Mouse (Mus musculus): ENCODE measurements at regions not wholly inside any gene's neighbourhood (a gene's known extent, or its start where the extent isn't known, plus 50 kb on each side); places are given as distances from the start of the nearest gene placed in this dataset.
A peak's percentile ranks its signal among the peaks of the same experiment; 100 is the strongest.

DNA sequence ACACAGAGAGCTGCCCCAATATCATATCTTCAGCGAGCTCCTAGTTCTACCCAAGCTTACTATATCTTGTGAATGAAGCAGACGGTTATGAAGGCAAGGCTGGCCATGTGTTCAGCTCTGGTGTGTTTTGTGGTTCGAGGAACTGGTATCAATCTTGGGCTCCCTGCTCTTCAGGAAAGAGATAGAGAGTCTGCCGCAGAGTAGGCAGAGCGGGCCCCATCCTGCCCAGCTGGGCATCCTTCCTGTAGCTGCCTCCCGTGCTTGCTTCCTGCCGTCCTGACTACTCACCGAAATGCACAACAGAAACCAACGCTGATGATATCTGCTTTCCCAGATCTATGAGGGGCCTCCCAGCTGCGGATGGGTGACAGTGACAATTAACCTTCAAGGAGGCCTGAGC lies 60.3 kb downstream of the Snrpe start:
- ATAC-seq (replicated peaks in 1 of 2; ENCODE audit: insufficient read depth in 1 of 2, low FRiP score in 2 of 2, low TSS enrichment in 1 of 2, low read depth in 1 of 2, poor library complexity in 2 of 2, severe bottlenecking in 2 of 2): peak; percentile 62 to 75

DNA sequence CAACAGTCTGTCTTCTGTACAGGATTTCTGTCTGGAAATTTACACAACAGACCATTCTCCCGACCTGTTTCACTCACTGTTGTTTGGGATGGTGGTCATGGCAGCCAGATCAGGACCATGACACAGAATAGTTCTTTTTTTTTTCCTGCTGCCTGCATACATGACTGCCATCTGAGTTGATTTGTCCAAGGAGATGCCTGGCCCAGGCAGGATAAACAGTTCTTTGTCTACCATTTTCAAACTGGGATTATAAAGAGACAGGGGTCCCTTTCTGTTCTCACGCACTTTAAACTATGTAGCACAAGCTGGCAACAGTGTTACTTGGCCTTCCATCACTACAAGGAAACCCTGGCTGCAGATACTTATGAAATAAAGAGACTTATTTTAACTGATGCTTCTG lies 61.1 kb downstream of the Snrpe start:
- no peak for ATAC-seq (replicated peaks in 1 of 2; ENCODE audit: insufficient read depth in 1 of 2, low FRiP score in 2 of 2, low TSS enrichment in 1 of 2, low read depth in 1 of 2, poor library complexity in 2 of 2, severe bottlenecking in 2 of 2)

DNA sequence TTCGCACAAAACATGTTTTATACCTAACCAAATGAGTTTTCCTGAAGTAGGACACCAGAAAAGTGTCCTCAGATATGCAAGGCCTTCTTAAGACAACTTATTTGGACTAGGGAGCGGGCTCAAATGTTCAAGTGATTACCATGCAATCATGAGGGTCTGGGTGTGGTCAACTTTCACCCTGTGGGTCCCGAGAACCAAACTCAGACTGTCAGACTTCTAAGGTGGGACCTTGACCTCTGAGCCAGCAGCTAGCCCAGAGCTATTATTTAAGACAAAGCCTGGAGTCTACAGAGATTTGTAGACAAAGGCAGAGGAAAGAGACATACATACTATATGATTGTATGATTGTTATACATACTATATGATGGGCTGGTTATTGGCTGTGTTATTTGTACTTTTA lies 62.5 kb downstream of the Snrpe start:
- ATAC-seq (replicated peaks in 1 of 2; ENCODE audit: insufficient read depth in 1 of 2, low FRiP score in 2 of 2, low TSS enrichment in 1 of 2, low read depth in 1 of 2, poor library complexity in 2 of 2, severe bottlenecking in 2 of 2): no peak

DNA sequence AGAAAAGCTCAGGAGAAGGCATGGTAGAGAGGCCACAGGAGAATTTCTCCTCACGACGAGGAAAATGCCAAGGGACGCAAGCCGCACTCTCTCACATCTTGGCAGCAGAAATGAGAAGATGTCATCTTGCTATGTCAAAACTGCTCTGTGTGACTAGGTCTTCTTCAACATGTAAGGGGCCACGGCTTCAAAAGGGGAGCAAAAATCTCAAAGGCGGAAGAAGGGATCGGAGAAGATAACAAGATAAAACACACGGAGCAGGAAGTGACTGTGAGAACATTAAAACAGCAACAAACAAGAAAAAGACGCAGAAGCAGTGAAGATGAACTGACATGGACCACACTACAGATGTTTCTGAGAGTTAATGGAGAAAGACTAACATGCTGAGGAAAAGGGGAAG lies 65.1 kb downstream of the Snrpe start:
- ATAC-seq (replicated peaks in 1 of 2; ENCODE audit: insufficient read depth in 1 of 2, low FRiP score in 2 of 2, low TSS enrichment in 1 of 2, low read depth in 1 of 2, poor library complexity in 2 of 2, severe bottlenecking in 2 of 2): no peak

DNA sequence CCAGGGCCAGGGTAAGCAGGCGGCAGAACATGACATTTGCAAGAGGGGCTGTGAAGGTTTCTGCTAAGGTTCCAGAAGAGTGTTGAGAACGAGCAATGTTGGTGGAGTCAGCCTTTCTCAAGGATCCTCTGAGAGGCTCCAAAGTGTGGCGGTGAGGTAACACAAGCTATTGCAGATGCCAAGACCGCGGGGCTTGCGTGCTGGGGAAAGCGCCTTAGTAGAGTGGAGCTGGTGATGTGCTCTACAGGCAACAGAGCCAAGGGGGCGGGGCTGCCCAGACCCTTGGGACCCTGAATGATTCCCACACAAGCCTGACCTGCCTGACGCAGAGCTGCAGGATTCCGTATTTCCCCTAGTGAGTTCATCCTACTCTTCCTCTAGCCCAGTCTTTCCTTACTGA lies 66.3 kb downstream of the Snrpe start:
- no peak for ATAC-seq (replicated peaks in 1 of 2; ENCODE audit: insufficient read depth in 1 of 2, low FRiP score in 2 of 2, low TSS enrichment in 1 of 2, low read depth in 1 of 2, poor library complexity in 2 of 2, severe bottlenecking in 2 of 2)

DNA sequence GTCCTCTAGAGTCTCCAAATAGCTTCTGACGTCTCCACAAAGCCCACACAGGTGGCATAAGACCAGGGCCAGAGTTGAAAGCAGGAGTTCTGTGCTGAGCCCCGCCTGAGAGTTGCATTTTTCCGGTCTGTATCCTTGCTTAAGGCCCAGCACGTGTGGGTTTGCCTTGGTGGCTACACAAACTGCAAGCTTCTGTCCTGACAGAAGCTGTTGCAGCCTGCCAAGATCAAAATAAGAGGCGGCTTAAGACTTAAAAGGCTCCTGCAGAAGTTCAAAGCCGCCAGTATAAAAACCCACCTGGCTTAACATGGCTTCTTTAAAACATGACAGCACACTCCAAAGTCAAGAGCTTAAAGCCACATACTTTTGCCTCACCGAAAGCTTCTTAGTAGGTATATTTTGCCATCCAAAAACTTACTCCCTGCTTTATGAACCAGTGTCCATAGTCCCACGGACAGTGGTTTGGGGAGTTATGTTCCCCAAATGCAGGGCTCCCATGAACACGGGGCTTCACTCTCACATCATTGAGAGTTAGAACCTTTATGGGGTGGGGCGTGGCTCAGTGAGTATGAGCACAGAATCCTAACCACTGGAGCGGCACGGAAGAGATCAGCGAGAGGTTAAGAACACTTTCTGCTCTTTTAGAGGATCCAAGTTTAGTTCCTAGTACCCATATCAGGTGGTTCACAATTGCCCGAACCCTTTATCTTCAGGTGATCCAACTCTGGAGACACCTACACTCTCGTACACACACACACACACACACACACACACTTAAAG lies 67.9 kb downstream of the Snrpe start:
- no peak for ATAC-seq (replicated peaks in 1 of 2; ENCODE audit: insufficient read depth in 1 of 2, low FRiP score in 2 of 2, low TSS enrichment in 1 of 2, low read depth in 1 of 2, poor library complexity in 2 of 2, severe bottlenecking in 2 of 2)

DNA sequence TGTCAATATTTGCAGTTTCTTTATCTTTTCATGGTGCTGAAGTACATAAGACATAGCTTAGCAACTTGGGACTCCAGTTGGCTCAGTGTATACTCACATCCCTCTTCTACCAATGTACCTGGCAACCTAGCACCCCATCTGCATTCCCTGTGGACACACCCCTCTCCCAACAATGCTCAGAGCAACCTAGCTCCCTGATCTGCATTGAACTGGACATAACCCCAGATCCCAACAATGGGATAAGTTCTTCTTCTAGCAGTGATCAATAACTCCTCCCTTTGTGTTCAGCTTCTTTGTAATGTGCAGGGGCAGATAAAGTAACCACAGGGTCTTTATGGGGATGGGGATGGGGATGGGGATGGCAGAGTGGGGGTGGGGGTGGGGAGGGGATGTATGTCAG lies 79.4 kb downstream of the Snrpe start:
- ATAC-seq (replicated peaks in 1 of 2; ENCODE audit: insufficient read depth in 1 of 2, low FRiP score in 2 of 2, low TSS enrichment in 1 of 2, low read depth in 1 of 2, poor library complexity in 2 of 2, severe bottlenecking in 2 of 2): no peak

DNA sequence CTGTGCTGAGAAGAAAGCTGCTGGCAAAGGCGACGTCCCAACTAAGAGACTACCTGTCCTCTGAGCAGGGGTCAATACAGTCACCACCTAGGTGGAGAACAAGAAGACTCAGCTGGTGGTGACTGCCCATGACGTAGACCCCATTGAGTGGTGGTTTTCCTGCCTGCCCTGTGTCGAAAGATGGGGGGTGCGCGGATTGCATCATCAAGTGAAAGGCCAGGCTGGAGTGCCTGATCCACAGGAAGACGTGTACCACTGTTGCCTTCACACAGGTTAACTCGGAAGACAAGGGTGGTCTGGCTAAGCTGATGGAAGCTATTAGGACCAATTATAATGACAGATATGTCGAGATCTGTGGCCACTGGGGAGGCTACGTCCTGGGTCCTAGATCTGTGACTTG lies 80.3 kb downstream of the Snrpe start:
- ATAC-seq (replicated peaks in 1 of 2; ENCODE audit: insufficient read depth in 1 of 2, low FRiP score in 2 of 2, low TSS enrichment in 1 of 2, low read depth in 1 of 2, poor library complexity in 2 of 2, severe bottlenecking in 2 of 2): no peak

DNA sequence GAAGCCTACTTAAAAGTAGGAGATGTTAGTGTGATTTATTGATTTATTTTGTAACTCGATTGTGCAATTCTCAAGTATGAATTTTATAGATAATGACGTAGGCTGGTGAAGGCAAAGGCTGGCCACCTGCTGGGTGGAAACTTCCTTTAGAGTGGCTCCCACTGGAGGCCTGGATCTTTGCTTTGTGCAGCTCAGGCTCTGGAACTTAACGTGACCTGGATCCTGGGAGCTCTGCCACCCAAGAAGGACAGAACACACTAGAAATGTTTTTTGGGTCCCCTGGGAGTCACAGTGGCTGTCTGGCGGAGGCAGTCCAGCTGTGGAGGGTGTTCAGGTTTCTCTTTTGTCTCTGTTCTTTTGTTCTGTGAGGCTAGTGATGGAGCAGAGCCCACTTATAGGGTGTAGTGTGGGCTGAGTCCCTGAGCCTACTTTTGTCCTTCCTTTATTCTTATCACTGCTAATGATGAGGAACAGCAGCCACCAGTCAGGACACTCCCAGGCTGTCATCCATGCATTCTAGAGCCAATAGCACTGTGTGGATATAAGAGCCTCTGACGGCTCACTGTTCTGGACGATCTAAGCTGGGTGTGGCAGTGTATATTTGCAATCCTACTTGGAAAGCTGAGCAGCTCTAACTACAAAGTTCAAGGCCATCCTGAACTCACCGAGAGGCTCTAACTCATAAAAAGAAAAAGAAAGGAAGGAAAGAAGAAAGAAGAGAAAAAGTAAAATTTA lies 82.3 kb downstream of the Snrpe start:
- ATAC-seq (replicated peaks in 1 of 2; ENCODE audit: insufficient read depth in 1 of 2, low FRiP score in 2 of 2, low TSS enrichment in 1 of 2, low read depth in 1 of 2, poor library complexity in 2 of 2, severe bottlenecking in 2 of 2): no peak; a peak in 1 of 4 replicates

DNA sequence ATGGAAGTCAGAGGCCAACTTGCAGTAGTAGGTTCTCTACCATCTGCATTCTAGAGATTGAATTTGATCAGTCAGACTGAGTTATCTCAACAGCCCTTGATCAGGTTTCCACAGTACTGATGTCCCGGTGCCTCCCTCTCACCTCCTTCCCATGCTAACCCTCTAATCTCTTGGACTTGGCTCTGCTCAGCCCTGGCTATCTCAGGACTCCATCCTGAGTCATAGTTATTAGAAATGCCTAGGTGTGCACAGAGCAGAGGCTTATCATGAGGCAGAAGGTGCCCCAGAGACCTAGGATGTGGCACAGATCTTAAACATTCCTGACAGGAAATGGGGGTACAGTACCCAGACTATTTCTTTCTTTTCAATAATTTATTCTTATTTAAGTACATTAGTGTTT lies 87.3 kb downstream of the Snrpe start:
- ATAC-seq (replicated peaks in 1 of 2; ENCODE audit: insufficient read depth in 1 of 2, low FRiP score in 2 of 2, low TSS enrichment in 1 of 2, low read depth in 1 of 2, poor library complexity in 2 of 2, severe bottlenecking in 2 of 2): no peak

DNA sequence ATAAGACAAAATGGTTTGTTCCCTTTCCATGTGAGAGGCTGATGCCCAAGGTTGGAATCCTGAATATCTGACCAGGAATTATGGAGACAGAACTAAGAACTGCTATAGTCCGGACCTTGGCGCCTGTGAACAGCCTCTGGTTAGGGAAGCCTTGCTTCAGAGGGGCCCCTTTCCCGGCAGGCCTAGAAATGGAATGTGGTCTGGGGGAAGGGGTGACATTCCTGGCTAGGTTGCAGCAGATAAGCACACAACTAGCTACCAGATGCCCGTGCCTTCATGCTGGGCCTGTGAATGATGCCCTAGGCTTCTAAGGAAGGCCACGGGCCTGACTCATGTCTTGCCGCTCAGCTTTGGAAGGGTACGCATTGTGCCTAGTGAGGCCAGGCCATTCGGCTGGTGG lies 89.4 kb downstream of the Snrpe start:
- ATAC-seq (replicated peaks in 1 of 2; ENCODE audit: insufficient read depth in 1 of 2, low FRiP score in 2 of 2, low TSS enrichment in 1 of 2, low read depth in 1 of 2, poor library complexity in 2 of 2, severe bottlenecking in 2 of 2): no peak

DNA sequence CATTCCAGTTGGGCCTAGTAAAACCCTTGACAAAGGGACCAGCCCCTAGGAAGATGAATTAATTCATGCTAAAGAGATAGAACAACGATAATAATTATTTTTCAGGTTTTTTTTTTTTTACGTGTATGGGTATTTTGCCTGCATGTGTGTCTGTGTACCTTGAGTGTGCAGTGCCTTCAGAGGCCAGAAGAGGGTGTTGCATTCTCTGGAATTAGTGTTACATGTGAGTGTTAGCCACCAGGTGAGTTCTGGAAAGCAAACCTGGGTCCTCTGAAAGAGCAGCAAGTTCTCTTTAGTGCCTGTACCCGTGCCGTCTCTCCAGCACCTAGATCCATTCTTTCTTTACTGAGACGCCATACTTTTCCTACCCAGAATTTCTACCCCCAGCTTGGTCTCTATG lies 92.8 kb upstream of the Sox13 start:
- ATAC-seq (replicated peaks in 1 of 2; ENCODE audit: insufficient read depth in 1 of 2, low FRiP score in 2 of 2, low TSS enrichment in 1 of 2, low read depth in 1 of 2, poor library complexity in 2 of 2, severe bottlenecking in 2 of 2): no peak

DNA sequence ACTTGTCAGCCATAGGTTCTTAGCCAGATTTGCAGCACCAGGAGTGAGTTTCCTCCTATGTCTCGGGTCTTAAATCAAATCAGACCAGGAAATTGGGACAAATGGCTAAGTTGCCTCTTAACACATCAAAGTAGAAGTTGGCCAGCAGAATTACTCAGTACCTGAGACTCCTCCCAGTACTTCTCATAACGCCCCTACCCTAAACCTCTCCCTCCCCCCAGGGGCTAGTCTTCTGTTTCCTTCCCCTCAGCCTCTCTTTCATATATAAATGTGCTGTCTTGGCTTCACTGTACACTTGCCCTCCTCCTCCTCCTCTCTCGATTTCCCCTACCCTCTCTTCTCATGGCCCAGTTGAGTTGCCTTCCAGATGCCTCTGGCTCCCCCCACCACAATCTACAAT lies 79.9 kb upstream of the Sox13 start:
- ATAC-seq (replicated peaks in 1 of 2; ENCODE audit: insufficient read depth in 1 of 2, low FRiP score in 2 of 2, low TSS enrichment in 1 of 2, low read depth in 1 of 2, poor library complexity in 2 of 2, severe bottlenecking in 2 of 2): no peak

DNA sequence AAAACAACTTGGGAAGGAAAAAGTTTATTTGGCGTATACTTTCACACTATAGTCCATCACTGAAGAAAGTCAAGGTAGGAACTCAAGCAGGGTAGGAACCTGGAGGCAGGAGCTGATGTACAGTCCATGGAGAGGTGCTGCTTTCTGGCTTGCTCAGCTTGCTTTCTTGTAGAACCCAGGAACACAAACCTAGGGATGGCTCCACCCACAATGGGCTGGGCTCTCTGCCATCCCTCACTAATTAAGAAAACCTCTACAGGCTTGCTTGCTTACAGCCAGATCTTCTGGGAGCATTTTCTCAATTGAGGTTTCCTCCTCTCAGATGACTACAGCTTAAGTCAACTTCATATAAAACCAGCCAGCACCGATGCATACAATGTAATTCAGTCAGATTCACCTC lies 79.2 kb upstream of the Sox13 start:
- no peak for ATAC-seq (replicated peaks in 1 of 2; ENCODE audit: insufficient read depth in 1 of 2, low FRiP score in 2 of 2, low TSS enrichment in 1 of 2, low read depth in 1 of 2, poor library complexity in 2 of 2, severe bottlenecking in 2 of 2)

DNA sequence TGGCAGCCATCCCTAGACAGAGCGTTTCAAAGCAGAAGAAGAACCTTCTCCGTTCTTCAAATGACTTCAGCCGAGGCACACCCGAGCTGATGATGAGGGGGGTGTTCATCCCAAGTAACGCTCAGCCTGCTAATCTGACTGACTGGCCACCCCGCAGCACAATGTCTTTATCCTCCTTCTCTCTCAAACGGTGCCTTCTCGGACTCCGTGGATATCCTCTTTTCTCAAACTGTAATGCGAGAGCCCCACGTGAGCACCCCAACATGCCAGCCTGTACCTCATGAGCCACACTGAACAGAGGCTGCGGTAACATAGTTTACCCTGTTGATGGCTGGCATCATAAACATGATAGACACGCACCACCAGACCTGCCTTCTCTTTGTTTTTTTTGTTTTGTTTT lies 76.8 kb upstream of the Sox13 start:
- ATAC-seq (replicated peaks in 1 of 2; ENCODE audit: insufficient read depth in 1 of 2, low FRiP score in 2 of 2, low TSS enrichment in 1 of 2, low read depth in 1 of 2, poor library complexity in 2 of 2, severe bottlenecking in 2 of 2): no peak

DNA sequence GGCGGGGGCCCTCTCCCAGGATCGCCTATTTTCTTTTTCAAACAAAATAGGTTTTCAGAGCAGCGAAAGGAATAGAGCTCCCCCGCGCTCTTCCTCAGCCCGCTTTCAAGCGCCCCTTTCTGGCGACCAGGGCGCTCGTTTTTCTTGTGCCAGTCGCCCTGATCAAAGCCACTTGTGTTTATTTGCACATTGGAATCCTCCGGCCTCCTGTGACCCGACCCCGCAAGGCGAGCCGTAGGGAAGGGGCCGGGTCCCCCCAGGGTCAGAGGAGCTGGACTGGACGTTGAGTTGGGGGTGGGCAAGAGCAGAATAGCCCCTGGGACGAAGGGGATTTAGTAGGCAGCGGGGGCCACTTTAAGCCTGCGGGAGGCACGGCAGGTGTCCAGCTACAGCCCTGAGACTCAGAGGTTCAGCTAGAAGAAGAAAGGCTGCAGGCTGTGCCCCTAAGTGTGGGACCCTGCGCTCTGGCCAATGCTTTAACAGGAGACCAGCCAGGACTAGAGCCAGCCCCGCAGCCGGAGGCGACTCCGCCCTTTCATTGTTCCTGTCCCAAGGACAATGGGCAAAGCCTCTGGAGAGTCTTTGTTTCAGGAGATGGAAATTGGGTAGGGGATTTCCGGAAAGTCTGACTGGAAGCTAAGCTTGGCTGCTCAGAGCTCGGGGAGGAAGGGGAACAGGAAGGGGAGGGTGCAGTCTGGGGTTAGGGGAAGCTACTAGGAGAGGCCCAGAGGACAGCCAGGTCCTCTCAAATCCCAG lies 69.0 kb upstream of the Sox13 start:
- ATAC-seq (replicated peaks in 1 of 2; ENCODE audit: insufficient read depth in 1 of 2, low FRiP score in 2 of 2, low TSS enrichment in 1 of 2, low read depth in 1 of 2, poor library complexity in 2 of 2, severe bottlenecking in 2 of 2): peak; percentile 53 to 59; a peak in 3 of 4 replicates

DNA sequence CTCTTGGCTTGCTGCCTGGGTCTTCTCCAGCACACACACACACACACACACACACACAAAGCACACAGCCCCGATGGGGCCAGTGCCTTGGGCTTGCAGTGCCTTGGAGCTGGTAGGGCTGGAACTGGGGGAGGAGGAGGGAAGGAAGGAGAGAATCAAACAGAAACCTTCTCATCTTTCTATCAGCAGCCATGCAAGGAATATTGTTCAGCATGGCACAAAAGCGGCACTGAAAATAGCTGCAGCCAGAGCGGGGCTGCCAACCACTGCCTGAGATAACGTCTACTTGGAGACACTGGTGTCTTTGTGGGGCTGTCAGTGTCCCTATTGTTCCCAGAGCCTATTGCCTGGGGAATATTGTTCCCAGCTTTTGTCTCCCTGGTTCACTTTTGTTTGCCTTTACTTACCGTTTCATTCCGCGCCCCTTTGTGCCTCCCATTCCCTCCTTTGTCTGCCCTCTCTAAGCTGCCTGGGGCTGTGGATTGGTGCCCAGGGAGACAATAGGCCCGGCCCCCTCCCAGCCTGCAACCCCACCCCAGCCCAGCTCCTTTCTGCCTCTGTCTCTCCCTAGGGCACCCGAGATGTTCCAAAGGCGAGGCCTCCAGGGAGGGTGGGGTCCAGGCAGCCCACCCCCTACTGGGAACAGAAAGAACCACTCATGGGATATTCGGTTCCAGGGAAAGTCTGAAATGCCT lies 68.3 kb upstream of the Sox13 start:
- ATAC-seq (replicated peaks in 1 of 2; ENCODE audit: insufficient read depth in 1 of 2, low FRiP score in 2 of 2, low TSS enrichment in 1 of 2, low read depth in 1 of 2, poor library complexity in 2 of 2, severe bottlenecking in 2 of 2): 0 out of 4 replicates have a peak, but pooled peaks of 1 of the 2 experiments have one; percentile 14

DNA sequence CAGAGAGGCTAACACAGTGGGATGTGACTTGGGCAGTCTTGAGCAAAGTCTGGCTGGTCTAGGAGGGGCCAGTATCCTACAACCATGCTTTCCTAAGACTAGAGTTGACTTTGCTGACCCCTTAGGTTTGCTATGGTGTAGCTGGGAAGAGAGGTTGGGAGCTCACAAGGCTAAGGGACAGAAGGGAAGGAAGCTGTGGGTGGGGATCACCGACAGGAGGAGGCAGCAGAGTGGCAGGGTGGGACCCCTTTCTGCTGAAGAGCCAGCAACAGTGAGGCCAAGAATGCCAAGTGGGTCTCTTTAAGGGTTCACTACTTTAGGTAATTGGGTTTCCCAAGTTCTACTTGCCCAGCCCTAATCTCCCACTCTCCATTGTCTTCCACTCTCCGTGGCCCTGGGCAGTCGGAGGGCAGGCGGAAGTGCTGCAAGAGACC lies 67.7 kb upstream of the Sox13 start:
- ATAC-seq (replicated peaks in 1 of 2; ENCODE audit: insufficient read depth in 1 of 2, low FRiP score in 2 of 2, low TSS enrichment in 1 of 2, low read depth in 1 of 2, poor library complexity in 2 of 2, severe bottlenecking in 2 of 2): no peak; a peak in 1 of 4 replicates
